Mouse (Mus musculus): ENCODE measurements at regions not wholly inside any gene's neighbourhood (a gene's known extent, or its start where the extent isn't known, plus 50 kb on each side); places are given as distances from the start of the nearest gene placed in this dataset.
"Not testable (repeated sequence)": the region's sequence is repeated elsewhere in the genome, so short reads cannot be mapped to it uniquely, and the experiment has no call there.

- not testable (repeated sequence) for H3K36me3 ChIP-seq (ENCODE audit: control insufficient read depth, insufficient read depth, low read length); H3K9ac ChIP-seq (ENCODE audit: low read length); H3K9me3 ChIP-seq (ENCODE audit: control insufficient read depth, low read length); DNase-seq (ENCODE audit: low spot score); H3K4me2 ChIP-seq (ENCODE audit: low read length); H3K4me3 ChIP-seq (ENCODE audit: low read depth, low read length); H3K27me3 ChIP-seq (replicated peaks; ENCODE audit: control insufficient read depth, insufficient read depth, low read length); H3K4me1 ChIP-seq (replicated peaks; ENCODE audit: control insufficient read depth, insufficient read depth, low read length)
- ATAC-seq (replicated peaks; ENCODE audit: low FRiP score, low TSS enrichment, low read depth): peak; percentile 85
- 0 out of 2 replicates have a peak overlapping the region, but pooled peaks have one; percentile 1 for H3K27ac ChIP-seq (ENCODE audit: low read depth)
- WGBS: 62% methylated on average over 1 of the region's 2 CpGs
Measured at GRCm38 (mm10) chrX:103532620-103533199, 97.7 kb upstream of the Zcchc13 start.

- 0 out of 2 replicates have a peak overlapping the region, but pooled peaks have one; percentile 1 for H3K27ac ChIP-seq (ENCODE audit: low read depth)
- ATAC-seq (replicated peaks; ENCODE audit: low FRiP score, low TSS enrichment, low read depth): no peak
- H3K9ac ChIP-seq (ENCODE audit: low read length): no peak overlapping the region
- H3K9me3 ChIP-seq (ENCODE audit: control insufficient read depth, low read length): no peaks in the 10 kb centered on the region
- H3K36me3 ChIP-seq (ENCODE audit: control insufficient read depth, insufficient read depth, low read length): no peaks in the 10 kb centered on the region
- DNase-seq (ENCODE audit: low spot score): peak; percentile 55
- 21% methylated on average over 11 of the region's 11 CpGs for WGBS
- 0 out of 2 replicates have a peak, but pooled peaks cover 6% of the 10 kb centered on the region for H3K4me1 ChIP-seq (replicated peaks; ENCODE audit: control insufficient read depth, insufficient read depth, low read length)
- no peaks in the 10 kb centered on the region for H3K27me3 ChIP-seq (replicated peaks; ENCODE audit: control insufficient read depth, insufficient read depth, low read length)
- no peak overlapping the region for H3K4me2 ChIP-seq (ENCODE audit: low read length)
- H3K4me3 ChIP-seq (ENCODE audit: low read depth, low read length): no peak overlapping the region
Measured at GRCm38 (mm10) chrX:103533306-103533705, 97.1 kb upstream of the Zcchc13 start.

GRCm38 (mm10) chrX:103533831-103534230 lies 96.6 kb upstream of the Zcchc13 start:
- Histone ChIP-seq H3K36me3 (ENCODE audit: control insufficient read depth, insufficient read depth, low read length) (no peaks in the 10 kb centered on the region), H3K27me3 (replicated peaks; ENCODE audit: control insufficient read depth, insufficient read depth, low read length) (no peaks in the 10 kb centered on the region), H3K4me1 (replicated peaks; ENCODE audit: control insufficient read depth, insufficient read depth, low read length) (0 out of 2 replicates have a peak, but pooled peaks cover 6% of the 10 kb centered on the region), H3K27ac (ENCODE audit: low read depth) (no peak overlapping the region), H3K4me2 (ENCODE audit: low read length) (no peak overlapping the region), H3K4me3 (ENCODE audit: low read depth, low read length) (no peak overlapping the region), H3K9ac (ENCODE audit: low read length) (no peak overlapping the region), H3K9me3 (ENCODE audit: control insufficient read depth, low read length) (no peaks in the 10 kb centered on the region)
- DNase-seq (ENCODE audit: low spot score): no peak
- 52% methylated on average over 1 of the region's 1 CpGs for WGBS
- ATAC-seq (replicated peaks; ENCODE audit: low FRiP score, low TSS enrichment, low read depth): no peak

- no peaks in the 10 kb centered on the region for H3K9me3 ChIP-seq (ENCODE audit: control insufficient read depth, low read length)
- ATAC-seq (replicated peaks; ENCODE audit: low FRiP score, low TSS enrichment, low read depth) (peak; percentile 85), DNase-seq (ENCODE audit: low spot score) (peak; percentile 53)
- H3K4me1 ChIP-seq (replicated peaks; ENCODE audit: control insufficient read depth, insufficient read depth, low read length): no peaks in the 10 kb centered on the region
- WGBS: 68% methylated on average over 5 of the region's 5 CpGs
- peak overlapping the region; percentile 24; the same call in 1 of the 2 replicates for H3K27ac ChIP-seq (ENCODE audit: low read depth)
- no peak overlapping the region for H3K9ac ChIP-seq (ENCODE audit: low read length)
- no peak overlapping the region for H3K4me3 ChIP-seq (ENCODE audit: low read depth, low read length)
- no peaks in the 10 kb centered on the region for H3K36me3 ChIP-seq (ENCODE audit: control insufficient read depth, insufficient read depth, low read length)
- H3K27me3 ChIP-seq (replicated peaks; ENCODE audit: control insufficient read depth, insufficient read depth, low read length): no peaks in the 10 kb centered on the region
- H3K4me2 ChIP-seq (ENCODE audit: low read length): no peak overlapping the region
Measured at GRCm38 (mm10) chrX:103546490-103547202, 83.7 kb upstream of the Zcchc13 start.

GRCm38 (mm10) chrX:103551304-103551703 lies 79.1 kb upstream of the Zcchc13 start:
- Histone ChIP-seq H3K4me2 (ENCODE audit: low read length) (no peak overlapping the region), H3K27ac (ENCODE audit: low read depth) (no peak overlapping the region), H3K4me3 (ENCODE audit: low read depth, low read length) (no peak overlapping the region), H3K9me3 (ENCODE audit: control insufficient read depth, low read length) (no peaks in the 10 kb centered on the region), H3K27me3 (replicated peaks; ENCODE audit: control insufficient read depth, insufficient read depth, low read length) (no peaks in the 10 kb centered on the region), H3K36me3 (ENCODE audit: control insufficient read depth, insufficient read depth, low read length) (no peaks in the 10 kb centered on the region), H3K9ac (ENCODE audit: low read length) (no peak overlapping the region), H3K4me1 (replicated peaks; ENCODE audit: control insufficient read depth, insufficient read depth, low read length) (peaks cover 3% of the 10 kb centered on the region; the same call in 1 of the 2 replicates)
- no peak for ATAC-seq (replicated peaks; ENCODE audit: low FRiP score, low TSS enrichment, low read depth)
- 83% methylated on average over 14 of the region's 14 CpGs for WGBS
- DNase-seq (ENCODE audit: low spot score): no peak

- no peak overlapping the region for H3K4me3 ChIP-seq (ENCODE audit: low read depth, low read length)
- H3K27ac ChIP-seq (ENCODE audit: low read depth): no peak overlapping the region
- H3K4me1 ChIP-seq (replicated peaks; ENCODE audit: control insufficient read depth, insufficient read depth, low read length): peaks cover 11% of the 10 kb centered on the region; the same call in 1 of the 2 replicates
- DNase-seq (ENCODE audit: low spot score): no peak
- H3K36me3 ChIP-seq (ENCODE audit: control insufficient read depth, insufficient read depth, low read length): no peaks in the 10 kb centered on the region
- H3K4me2 ChIP-seq (ENCODE audit: low read length): no peak overlapping the region
- H3K9me3 ChIP-seq (ENCODE audit: control insufficient read depth, low read length): no peaks in the 10 kb centered on the region
- H3K27me3 ChIP-seq (replicated peaks; ENCODE audit: control insufficient read depth, insufficient read depth, low read length): no peaks in the 10 kb centered on the region
- 93% methylated on average over 3 of the region's 3 CpGs for WGBS
- ATAC-seq (replicated peaks; ENCODE audit: low FRiP score, low TSS enrichment, low read depth): no peak
- H3K9ac ChIP-seq (ENCODE audit: low read length): no peak overlapping the region
Measured at GRCm38 (mm10) chrX:103553196-103553595, 77.2 kb upstream of the Zcchc13 start.

- no peaks in the 10 kb centered on the region for H3K36me3 ChIP-seq (ENCODE audit: control insufficient read depth, insufficient read depth, low read length)
- WGBS: 92% methylated on average over 3 of the region's 3 CpGs
- no peak for DNase-seq (ENCODE audit: low spot score)
- H3K9ac ChIP-seq (ENCODE audit: low read length): no peak overlapping the region
- peaks cover 11% of the 10 kb centered on the region; the same call in 1 of the 2 replicates for H3K4me1 ChIP-seq (replicated peaks; ENCODE audit: control insufficient read depth, insufficient read depth, low read length)
- H3K4me3 ChIP-seq (ENCODE audit: low read depth, low read length): no peak overlapping the region
- no peak overlapping the region for H3K4me2 ChIP-seq (ENCODE audit: low read length)
- no peak overlapping the region for H3K27ac ChIP-seq (ENCODE audit: low read depth)
- no peak for ATAC-seq (replicated peaks; ENCODE audit: low FRiP score, low TSS enrichment, low read depth)
- no peaks in the 10 kb centered on the region for H3K9me3 ChIP-seq (ENCODE audit: control insufficient read depth, low read length)
- no peaks in the 10 kb centered on the region for H3K27me3 ChIP-seq (replicated peaks; ENCODE audit: control insufficient read depth, insufficient read depth, low read length)
Measured at GRCm38 (mm10) chrX:103553605-103554004, 76.8 kb upstream of the Zcchc13 start.

GRCm38 (mm10) chrX:103555041-103555986 lies 75.1 kb upstream of the Zcchc13 start:
- ATAC-seq (replicated peaks; ENCODE audit: low FRiP score, low TSS enrichment, low read depth): peak; percentile 75
- H3K27me3 ChIP-seq (replicated peaks; ENCODE audit: control insufficient read depth, insufficient read depth, low read length); H3K9ac ChIP-seq (ENCODE audit: low read length); H3K4me2 ChIP-seq (ENCODE audit: low read length); H3K4me3 ChIP-seq (ENCODE audit: low read depth, low read length); H3K36me3 ChIP-seq (ENCODE audit: control insufficient read depth, insufficient read depth, low read length); DNase-seq (ENCODE audit: low spot score); H3K9me3 ChIP-seq (ENCODE audit: control insufficient read depth, low read length); H3K27ac ChIP-seq (ENCODE audit: low read depth): not testable (repeated sequence)
- 38% methylated on average over 3 of the region's 5 CpGs for WGBS
- H3K4me1 ChIP-seq (replicated peaks; ENCODE audit: control insufficient read depth, insufficient read depth, low read length): peaks cover 11% of the 10 kb centered on the region; the same call in 1 of the 2 replicates
